Mouse (Mus musculus) ES-E14 (cell line): Measurements from ENCODE around the gene Vangl1.

ENCODE experiments used
- CHD2 ChIP-seq: IDR thresholded peaks from 2 replicates; pipeline ENCODE4 v1.6.1; 2014; ENCODE audit warnings: mild to moderate bottlenecking, low read depth, low read length, inconsistent platforms
- ZC3H11A ChIP-seq: IDR thresholded peaks from 2 replicates; pipeline ENCODE4 v1.6.1; 2012; ENCODE audit warnings: low read depth, mild to moderate bottlenecking, inconsistent platforms, low read length, borderline replicate concordance

GRCm38 (mm10) chr3:102152872-102153271 is 51.6 kb downstream of the Vangl1 start:
- TF ChIP-seq CHD2 (0 out of 2 replicates have a peak, but pooled peaks have one; percentile 21), ZC3H11A (no peak)
